Mouse (Mus musculus) kidney, adult 2 months (tissue): ENCODE data around the gene Hesx1. TPM values are rescaled to one million over a fixed set of nuclear protein-coding genes. Genes with fewer than 3 reads are reported as not detected.

Source experiments
- DNase-seq: peaks from one replicate; pipeline ENCODE4 v3.0.0; 2021
- H3K27ac ChIP-seq: fragments of 200-500 bp; 2 replicates; pipeline ENCODE4 v1.5.1; 2012; ENCODE audit warnings: low read depth, low read length, control low read depth, inconsistent platforms; ENCODE audit not compliant: insufficient read depth
- H3K27me3 ChIP-seq: fragments of 200-500 bp; replicated peaks from 2 replicates; pipeline ENCODE4 v1.6.1; 2012; ENCODE audit warnings: mild to moderate bottlenecking, moderate library complexity, low read length, inconsistent platforms; ENCODE audit not compliant: control insufficient read depth, insufficient read depth
- H3K36me3 ChIP-seq: fragments of 200-500 bp; 2 replicates; pipeline ENCODE4 v1.6.1; 2012; ENCODE audit warnings: mild to moderate bottlenecking, moderate library complexity, low read length, inconsistent platforms; ENCODE audit not compliant: control insufficient read depth, insufficient read depth
- H3K4me1 ChIP-seq: fragments of 200-500 bp; 2 replicates; pipeline ENCODE4 v1.6.1; 2011; ENCODE audit warnings: low read length; ENCODE audit not compliant: control insufficient read depth, insufficient read depth
- H3K4me3 ChIP-seq: fragments of 200-500 bp; 2 replicates; pipeline ENCODE4 v1.5.1; 2011; ENCODE audit warnings: mild to moderate bottlenecking, low read depth, low read length, control low read depth; ENCODE audit not compliant: insufficient read depth
- CTCF ChIP-seq: fragments of 200-500 bp; conservative IDR thresholded peaks from 2 replicates; pipeline ENCODE4 v1.5.1; 2011; ENCODE audit warnings: low read depth, mild to moderate bottlenecking, control low read depth, low read length, moderate library complexity, mixed read lengths; ENCODE audit not compliant: insufficient read depth, insufficient read length
- POLR2A ChIP-seq: fragments of 200-500 bp; IDR thresholded peaks from one replicate; pipeline ENCODE4 v1.6.1; 2011; ENCODE audit warnings: low read depth, low read length, control low read depth
- whole genome bisulfite sequencing: fragments of 180-500 bp; shearing (Covaris S2); methylation state at CpG from one replicate; pipeline ENCODE4 v1.1.7; 2018; 5-methylcytosine and 5-hydroxymethylcytosine counted together
- polyA plus RNA-seq: library from polyadenylated mRNA; depleted of rRNA; stranded (reverse); fragments of >200 nt; gene quantifications from 2 replicates; pipeline ENCODE4 v1.2.3, GENCODE M21; 2012

Gene Hesx1
- polyA plus RNA-seq, 1 experiment, result 0.19 TPM

- Histone ChIP-seq H3K27ac (no peak overlapping the region), H3K4me3 (no peak overlapping the region), H3K4me1 (no peaks in the 10 kb centered on the region), H3K27me3 (no peaks in the 10 kb centered on the region), H3K36me3 (no peaks in the 10 kb centered on the region)
- TF ChIP-seq CTCF (peak; percentile 86), POLR2A (no peak)
- DNase-seq, result peak; percentile 81
- WGBS, result 10% methylated on average over 4 of the region's 4 CpGs
Observed at GRCm38 (mm10) chr14:27031142-27031541, 36.9 kb downstream of the Hesx1 start.

- peaks cover 12% of the 10 kb centered on the region for H3K4me1 ChIP-seq
- no peak overlapping the region for H3K27ac ChIP-seq
- no peak overlapping the region for H3K4me3 ChIP-seq
- H3K27me3 ChIP-seq, result no peaks in the 10 kb centered on the region
- TF ChIP-seq POLR2A, result no peak
- TF ChIP-seq CTCF, result no peak
- WGBS, result 85% methylated on average over 1 of the region's 1 CpGs
- H3K36me3 ChIP-seq, result no peaks in the 10 kb centered on the region
- DNase-seq, result no peak
Observed at GRCm38 (mm10) chr14:27037513-27037912, 43.3 kb downstream of the Hesx1 start.

- no peaks in the 10 kb centered on the region for H3K36me3 ChIP-seq
- H3K4me1 ChIP-seq, result peaks cover 21% of the 10 kb centered on the region
- H3K27ac ChIP-seq, result no peak within 1 kb of the TSS; the same call in none of the 2 replicates
- DNase-seq, result peak; percentile 98
- H3K4me3 ChIP-seq, result peak within 1 kb of the TSS; percentile 58
- no peak for TF ChIP-seq CTCF
- TF ChIP-seq POLR2A, result peak; percentile 50
- WGBS, result 0% methylated on average over 29 of the region's 29 CpGs
- no peaks in the 10 kb centered on the region for H3K27me3 ChIP-seq
Observed at GRCm38 (mm10) chr14:27038783-27039182, 44.6 kb downstream of the Hesx1 start, which contains the start of gene Il17rd. Gene Il17rd, plus strand, starts transcription at chr14:27038941.

- WGBS, result 6% methylated on average over 59 of the region's 59 CpGs
- peak; percentile 59 for DNase-seq
- H3K36me3 ChIP-seq, result no peaks in the 10 kb centered on the region
Observed at GRCm38 (mm10) chr14:27039281-27040248, 45.3 kb downstream of the Hesx1 start.

GRCm38 (mm10) chr14:27040451-27040850, 46.2 kb downstream of the Hesx1 start:
- no peaks in the 10 kb centered on the region for H3K27me3 ChIP-seq
- H3K27ac ChIP-seq, result no peak overlapping the region; the same call in 1 of the 2 replicates
- no peak for DNase-seq
- TF ChIP-seq CTCF, result no peak
- TF ChIP-seq POLR2A, result no peak
- no peak overlapping the region for H3K4me3 ChIP-seq
- WGBS, result 52% methylated on average over 12 of the region's 12 CpGs
- H3K36me3 ChIP-seq, result no peaks in the 10 kb centered on the region
- H3K4me1 ChIP-seq, result peaks cover 26% of the 10 kb centered on the region

More at GRCm38 (mm10) chr14:27039281-27040248, 45.3 kb downstream of the Hesx1 start:
- H3K4me3 ChIP-seq, result peak overlapping the region; percentile 58
- H3K27me3 ChIP-seq, result no peaks in the 10 kb centered on the region
- peaks cover 26% of the 10 kb centered on the region for H3K4me1 ChIP-seq
- TF ChIP-seq CTCF, result no peak
- no peak for TF ChIP-seq POLR2A
- H3K27ac ChIP-seq, result no peak overlapping the region; the same call in none of the 2 replicates

GRCm38 (mm10) chr14:27042280-27042983, 48.2 kb downstream of the Hesx1 start:
- Histone ChIP-seq H3K27ac (peak overlapping the region; percentile 58; the same call in 1 of the 2 replicates), H3K4me3 (no peak overlapping the region)
- 34% methylated on average over 8 of the region's 8 CpGs for WGBS

GRCm38 (mm10) chr14:27043416-27043815, 49.2 kb downstream of the Hesx1 start:
- no peak for TF ChIP-seq CTCF
- no peak for TF ChIP-seq POLR2A
- H3K4me1 ChIP-seq, result peaks cover 27% of the 10 kb centered on the region
- no peak overlapping the region for H3K4me3 ChIP-seq
- DNase-seq, result peak; percentile 80
- no peak overlapping the region for H3K27ac ChIP-seq
- WGBS, result 37% methylated on average over 5 of the region's 5 CpGs
- H3K36me3 ChIP-seq, result no peaks in the 10 kb centered on the region
- H3K27me3 ChIP-seq, result no peaks in the 10 kb centered on the region

More at GRCm38 (mm10) chr14:27042280-27042983, 48.2 kb downstream of the Hesx1 start:
- Histone ChIP-seq H3K4me1 (peaks cover 26% of the 10 kb centered on the region), H3K27me3 (no peaks in the 10 kb centered on the region), H3K36me3 (no peaks in the 10 kb centered on the region)
- DNase-seq, result peak; percentile 79
- TF ChIP-seq POLR2A, result no peak
- no peak for TF ChIP-seq CTCF
